Mouse (Mus musculus) liver, embryonic 14.5 days (tissue): ENCODE data around the gene Zdhhc22.

Experiments used
- CTCF ChIP-seq: IDR thresholded peaks from 2 replicates; pipeline ENCODE4 v1.5.1; 2016; ENCODE audit warnings: antibody characterized with exemption, low read depth, control low read depth
- EP300 ChIP-seq: IDR thresholded peaks from 2 replicates; pipeline ENCODE4 v1.6.1; 2016; ENCODE audit warnings: antibody characterized with exemption, low read depth

GRCm38 (mm10) chr12:87029251-87029976 lies 39.2 kb upstream of the Zdhhc22 start:
- TF ChIP-seq CTCF (no peak), EP300 (no peak)
